Mouse (Mus musculus): ENCODE measurements around the gene Galntl5.

- no peak for TF ChIP-seq GATA1 (IDR thresholded peaks at IDR 0.05; ENCODE audit: borderline replicate concordance, low read length)
- no peak for TF ChIP-seq FLI1 (IDR thresholded peaks at IDR 0.05; ENCODE audit: low read length)
Measured at GRCm38 (mm10) chr5:25160515-25160914, 20.7 kb upstream of the Galntl5 start.
